Mouse (Mus musculus) erythroblast, embryonic 14.5 days (primary cell): ENCODE data around the gene 1700001O22Rik. TPM values are rescaled to one million over a fixed set of nuclear protein-coding genes. Genes with fewer than 3 reads are reported as not detected.

ENCODE experiments used
- H3K27me3 ChIP-seq: 2 replicates; pipeline ENCODE4 v1.6.1; 2012; ENCODE audit warnings: inconsistent platforms; ENCODE audit not compliant: control insufficient read depth
- H3K36me3 ChIP-seq: 2 replicates; pipeline ENCODE4 v1.6.1; 2012; ENCODE audit warnings: mild to moderate bottlenecking, inconsistent platforms; ENCODE audit not compliant: control insufficient read depth
- H3K4me1 ChIP-seq: 2 replicates; pipeline ENCODE4 v1.6.1; 2012; ENCODE audit warnings: inconsistent platforms; ENCODE audit not compliant: control insufficient read depth
- H3K4me3 ChIP-seq: replicated peaks from 2 replicates; pipeline ENCODE3; 2012; ENCODE audit warnings: moderate library complexity, mild to moderate bottlenecking, inconsistent platforms
- H3K9me3 ChIP-seq: 2 replicates; pipeline ENCODE4 v1.6.1; 2012; ENCODE audit warnings: low read length, inconsistent platforms, mixed read lengths; ENCODE audit not compliant: control insufficient read depth
- GATA1 ChIP-seq: IDR thresholded peaks from 2 replicates; pipeline ENCODE4 v1.6.1; 2012; ENCODE audit warnings: low read length, inconsistent platforms, mixed read lengths
- TAL1 ChIP-seq: IDR thresholded peaks from 3 replicates; pipeline ENCODE4 v1.6.1; 2012; ENCODE audit warnings: low read length, inconsistent platforms, mixed read lengths
- polyA plus RNA-seq: library from polyadenylated mRNA; stranded (reverse); fragments of >175 nt; gene quantifications from 2 replicates; pipeline ENCODE4 v1.2.3, GENCODE M21; 2012

1700001O22Rik gene
- polyA plus RNA-seq, 1 experiment: not detected

DNA sequence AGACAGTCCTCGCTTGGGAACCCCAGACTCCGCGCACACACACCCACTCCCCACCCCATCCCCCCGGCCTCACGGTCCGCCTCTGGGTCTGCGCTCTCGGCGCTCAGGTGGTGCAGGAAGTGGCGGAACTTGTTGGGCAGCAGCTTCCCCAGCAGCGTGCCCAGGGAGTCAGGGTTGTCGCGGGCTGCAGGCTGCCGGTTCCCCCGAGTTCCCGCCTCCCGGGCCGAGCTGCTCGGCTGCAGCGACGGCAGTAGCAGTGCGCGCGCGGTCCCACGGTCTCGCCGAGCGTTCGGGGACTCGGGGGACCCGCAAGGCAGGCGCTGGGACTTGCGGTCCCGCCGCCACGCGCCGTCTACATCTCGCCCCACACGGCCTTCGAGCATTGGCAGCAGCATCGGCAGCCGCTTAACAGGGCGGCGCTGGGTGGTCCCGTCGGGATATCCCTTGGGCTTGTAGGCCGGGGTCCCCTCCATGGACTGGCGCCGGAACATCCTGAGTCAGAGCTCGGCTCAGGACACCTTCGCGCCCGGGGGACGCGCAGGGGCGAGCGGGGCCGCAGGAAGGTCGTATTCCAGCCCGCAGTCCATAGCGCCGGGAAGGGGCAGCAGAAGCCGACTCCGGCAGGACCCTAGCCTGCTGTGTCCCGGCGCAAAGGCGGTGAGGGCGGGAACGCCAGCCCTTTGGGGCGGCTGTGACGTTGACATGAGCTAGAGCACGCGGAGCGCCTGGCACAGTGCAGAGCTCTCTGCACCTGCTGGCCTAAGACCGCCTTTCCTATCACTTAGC is 2.2 kb downstream of the 1700001O22Rik start:
- Histone ChIP-seq H3K36me3 (no peaks in the 10 kb centered on the region), H3K27me3 (peaks cover 100% of the 10 kb centered on the region), H3K4me1 (peaks cover 7% of the 10 kb centered on the region), H3K4me3 (no peak overlapping the region), H3K9me3 (peaks cover 9% of the 10 kb centered on the region; the same call in 1 of the 2 replicates)
- TF ChIP-seq TAL1: no peak
- no peak for TF ChIP-seq GATA1

- no peaks in the 10 kb centered on the region for H3K36me3 ChIP-seq
- H3K27me3 ChIP-seq: peaks cover 100% of the 10 kb centered on the region
- no peak overlapping the region for H3K4me3 ChIP-seq
- peaks cover 9% of the 10 kb centered on the region; the same call in 1 of the 2 replicates for H3K9me3 ChIP-seq
- peaks cover 9% of the 10 kb centered on the region for H3K4me1 ChIP-seq
- TF ChIP-seq TAL1 (no peak), GATA1 (no peak)
These were observed 2.8 kb downstream of the 1700001O22Rik start for GRCm38 (mm10) chr2:30800671-30801066.

- peaks cover 18% of the 10 kb centered on the region for H3K4me1 ChIP-seq
These were observed 4.0 kb downstream of the 1700001O22Rik start for GRCm38 (mm10) chr2:30799456-30799855.

DNA sequence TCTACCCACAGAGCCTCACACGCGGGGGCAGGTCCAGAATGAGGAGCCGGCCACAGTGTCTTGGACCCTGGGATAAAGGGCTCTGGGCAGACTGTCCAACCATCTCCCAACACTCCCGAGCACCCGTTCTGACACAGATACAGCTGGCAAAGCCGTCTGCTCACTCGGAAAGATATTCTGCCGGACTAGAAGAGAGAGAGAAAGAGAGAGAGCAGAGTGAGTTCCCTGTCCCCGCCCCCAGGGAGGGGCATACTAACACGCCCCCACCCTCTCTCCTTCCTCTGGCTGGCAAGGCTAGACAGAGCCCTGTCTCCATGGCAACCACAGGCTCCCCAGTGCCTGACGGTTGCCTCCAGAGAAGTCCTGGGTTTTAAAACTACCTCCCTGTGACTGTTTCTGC is 7.1 kb downstream of the 1700001O22Rik start:
- H3K36me3 ChIP-seq: no peaks in the 10 kb centered on the region
- peaks cover 68% of the 10 kb centered on the region for H3K27me3 ChIP-seq
- no peak for TF ChIP-seq TAL1
- no peak for TF ChIP-seq GATA1
- H3K9me3 ChIP-seq: peaks cover 6% of the 10 kb centered on the region; the same call in 1 of the 2 replicates
- no peak overlapping the region for H3K4me3 ChIP-seq
- peaks cover 22% of the 10 kb centered on the region for H3K4me1 ChIP-seq

More at GRCm38 (mm10) chr2:30799456-30799855, 4.0 kb downstream of the 1700001O22Rik start:
- peaks cover 9% of the 10 kb centered on the region; the same call in 1 of the 2 replicates for H3K9me3 ChIP-seq
- H3K27me3 ChIP-seq: peaks cover 93% of the 10 kb centered on the region
- no peak overlapping the region for H3K4me3 ChIP-seq
- TF ChIP-seq TAL1 (no peak), GATA1 (no peak)
- no peaks in the 10 kb centered on the region for H3K36me3 ChIP-seq

- TF ChIP-seq GATA1 (no peak), TAL1 (no peak)
- Histone ChIP-seq H3K36me3 (no peaks in the 10 kb centered on the region), H3K27me3 (peaks cover 63% of the 10 kb centered on the region), H3K4me3 (no peak overlapping the region), H3K4me1 (peaks cover 22% of the 10 kb centered on the region), H3K9me3 (0 out of 2 replicates have a peak, but pooled peaks cover under 1% of the 10 kb centered on the region)
These were observed 7.6 kb downstream of the 1700001O22Rik start for GRCm38 (mm10) chr2:30795889-30796275.

DNA sequence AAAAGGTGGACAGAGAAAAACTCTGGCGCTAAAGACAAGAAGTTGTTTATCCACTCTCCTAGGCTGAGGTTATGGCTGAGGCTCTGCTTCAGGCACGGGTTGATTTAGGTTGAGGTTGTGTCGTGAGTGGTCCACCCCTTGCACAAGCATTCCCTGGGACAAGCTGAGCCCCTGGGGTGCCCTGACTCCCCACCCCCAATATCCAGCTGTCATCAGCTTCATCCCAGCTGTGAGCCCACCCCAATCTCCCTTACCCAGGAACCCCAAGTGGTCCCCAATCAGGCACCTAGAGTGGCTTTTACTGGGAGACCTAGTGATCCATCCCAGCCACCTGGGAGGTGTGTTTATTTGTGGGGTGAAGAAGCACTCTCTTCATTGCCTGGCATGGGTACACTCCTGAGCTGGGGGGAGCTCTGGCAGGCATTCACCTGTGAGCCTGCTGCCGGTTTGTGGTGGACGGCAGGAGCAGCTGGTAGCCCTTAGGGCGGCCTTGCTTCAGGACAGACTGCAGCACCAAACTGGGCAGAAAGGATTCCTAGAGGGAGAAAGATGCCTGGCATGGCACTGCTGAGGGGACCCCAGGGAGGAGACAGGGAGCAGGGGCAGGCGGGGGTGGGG is 8.1 kb downstream of the 1700001O22Rik start:
- H3K4me1 ChIP-seq: peaks cover 22% of the 10 kb centered on the region
- H3K36me3 ChIP-seq: no peaks in the 10 kb centered on the region
- no peak for TF ChIP-seq TAL1
- TF ChIP-seq GATA1: no peak
- H3K27me3 ChIP-seq: peaks cover 58% of the 10 kb centered on the region
- peak overlapping the region; percentile 59 for H3K4me3 ChIP-seq
- H3K9me3 ChIP-seq: no peaks in the 10 kb centered on the region

DNA sequence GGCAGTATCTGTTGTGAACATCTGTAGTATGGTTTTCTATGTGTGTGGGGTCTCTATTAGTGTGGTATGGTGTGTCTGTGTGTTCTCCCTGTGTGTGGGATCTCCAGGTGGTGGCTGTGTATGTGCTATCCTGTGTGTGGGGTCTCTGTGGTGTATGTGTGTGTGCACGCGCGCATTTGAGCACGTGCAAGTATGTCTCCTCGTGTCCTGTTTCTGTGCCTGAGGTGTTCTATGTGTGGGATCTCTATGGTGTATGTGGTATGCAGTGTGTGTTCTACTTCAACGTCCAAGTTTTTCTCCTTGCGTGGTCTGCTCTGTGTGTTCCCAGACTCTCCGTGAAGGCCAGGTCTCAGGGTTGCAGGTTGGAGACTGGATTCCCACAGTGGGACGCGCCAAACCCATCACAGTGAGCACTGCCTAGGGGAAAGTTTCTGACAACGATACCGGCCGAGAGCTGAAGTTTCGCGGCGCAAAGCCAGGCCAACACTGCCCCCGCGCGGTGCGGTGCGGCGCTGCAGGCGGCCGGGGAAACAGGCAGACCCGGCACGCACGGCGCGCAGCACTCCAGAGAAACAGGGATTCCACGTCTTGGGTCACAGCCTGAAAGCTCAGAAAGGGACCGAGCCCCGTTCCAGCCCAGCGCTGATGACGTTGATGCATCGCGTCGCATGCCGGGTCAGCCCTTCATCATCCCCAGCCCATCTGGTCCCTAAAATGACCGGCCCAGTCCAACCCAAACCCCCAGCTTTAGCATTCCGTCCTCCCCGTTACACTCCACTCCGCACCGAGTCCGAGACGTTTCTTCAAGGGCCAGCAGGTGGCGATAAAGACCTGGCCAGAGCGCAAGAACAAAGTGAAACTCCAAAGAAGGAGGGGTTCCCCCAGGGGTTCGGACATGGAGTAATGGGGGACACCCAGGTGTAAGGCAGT is 9.0 kb downstream of the 1700001O22Rik start:
- Histone ChIP-seq H3K4me1 (peaks cover 22% of the 10 kb centered on the region), H3K36me3 (no peaks in the 10 kb centered on the region), H3K27me3 (peaks cover 49% of the 10 kb centered on the region), H3K9me3 (no peaks in the 10 kb centered on the region), H3K4me3 (peak overlapping the region; percentile 59)
- TF ChIP-seq GATA1: no peak
- TF ChIP-seq TAL1: no peak

GRCm38 (mm10) chr2:30792061-30792460 is 11.4 kb downstream of the 1700001O22Rik start:
- Histone ChIP-seq H3K36me3 (no peaks in the 10 kb centered on the region), H3K9me3 (no peaks in the 10 kb centered on the region), H3K4me1 (peaks cover 22% of the 10 kb centered on the region), H3K27me3 (peaks cover 33% of the 10 kb centered on the region), H3K4me3 (no peak overlapping the region)
- TF ChIP-seq TAL1: no peak
- no peak for TF ChIP-seq GATA1

DNA sequence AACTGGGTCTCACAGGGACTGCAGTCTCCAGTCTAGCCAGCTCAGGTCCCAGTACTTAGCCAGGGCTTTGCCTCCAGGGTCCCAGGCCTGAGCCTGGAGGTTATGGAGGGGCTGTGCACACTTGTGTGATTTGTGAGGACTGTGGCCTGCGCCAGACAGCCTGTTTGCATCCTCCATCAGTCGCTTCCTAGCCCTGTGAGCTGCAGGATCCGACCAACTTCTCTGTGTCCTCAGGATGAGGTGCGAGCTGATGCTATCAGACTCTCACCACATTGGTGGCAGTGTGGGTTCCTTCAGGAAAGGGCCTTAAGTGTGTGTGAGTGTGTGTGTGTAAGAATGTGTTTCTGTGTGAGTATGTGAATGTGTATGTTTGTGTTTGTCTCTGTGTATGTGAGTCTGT is 16.0 kb downstream of the 1700001O22Rik start:
- TF ChIP-seq GATA1 (no peak), TAL1 (no peak)
- peaks cover 20% of the 10 kb centered on the region for H3K4me1 ChIP-seq

More for the DNA sequence above, 16.0 kb downstream of the 1700001O22Rik start:
- Histone ChIP-seq H3K4me3 (no peak overlapping the region), H3K9me3 (no peaks in the 10 kb centered on the region), H3K36me3 (no peaks in the 10 kb centered on the region), H3K27me3 (peaks cover 50% of the 10 kb centered on the region)
